Mouse (Mus musculus): Measurements from ENCODE around the gene Wwp2. TPM values are rescaled to one million over a fixed set of nuclear protein-coding genes. Genes with fewer than 3 reads are reported as not detected.
A peak's percentile ranks its signal among the peaks of the same experiment; 100 is the strongest.

The Wwp2 gene
- total RNA-seq, 1 experiment = 49.2 TPM

GRCm38 (mm10) chr8:107397665-107398064 is 38.5 kb upstream of the Wwp2 start:
- peaks cover 2 to 16% of the 10 kb centered on the region in 2 experiments; a peak in 2 of 4 replicates for H3K4me1 ChIP-seq (ENCODE audit: control insufficient read depth in 2 of 2, insufficient read depth in 2 of 2, low read length in 2 of 2, poor library complexity in 1 of 2)
- H3K9me3 ChIP-seq (ENCODE audit: control insufficient read depth, insufficient read depth, low read depth, low read length) = no peaks in the 10 kb centered on the region
- no peak overlapping the region for H3K27ac ChIP-seq (ENCODE audit: insufficient read depth, low read depth, low read length, poor library complexity, severe bottlenecking)
- no peak overlapping the region for H3K9ac ChIP-seq (ENCODE audit: insufficient read depth, low read depth, low read length, poor library complexity, severe bottlenecking)
- H3K4me3 ChIP-seq (ENCODE audit: insufficient read depth in 1 of 2, low read depth in 1 of 2, low read length in 2 of 2, poor library complexity in 1 of 2, severe bottlenecking in 1 of 2) = no peak overlapping the region
- no peak for TF ChIP-seq ZNF384 (IDR thresholded peaks at IDR 0.05; ENCODE audit: low read depth, low read length)
- no peak for TF ChIP-seq ZC3H11A (IDR thresholded peaks at IDR 0.05; ENCODE audit: borderline replicate concordance, low read depth, low read length)
- no peak for TF ChIP-seq MAFK (IDR thresholded peaks at IDR 0.05; ENCODE audit: insufficient read depth, low read depth, low read length)
- no peak for TF ChIP-seq CHD2 (IDR thresholded peaks at IDR 0.05; ENCODE audit: low read depth, low read length)
- no peak for TF ChIP-seq HCFC1 (IDR thresholded peaks at IDR 0.05; ENCODE audit: borderline replicate concordance, insufficient read depth, low read length)
- no peak for DNase-seq (ENCODE audit: low read depth, low spot score)
- in situ Hi-C loops (cut with MboI; ENCODE audit: low sequenced_read_pairs in 2 of 2, unreplicated experiment in 2 of 2) = no loop called here
- H3K36me3 ChIP-seq (ENCODE audit: control insufficient read depth, insufficient read depth, low read length, poor library complexity, severe bottlenecking) = no peaks in the 10 kb centered on the region

- no peak for DNase-seq (ENCODE audit: low read depth, low spot score)
These were observed 36.7 kb upstream of the Wwp2 start for GRCm38 (mm10) chr8:107399495-107399894.

GRCm38 (mm10) chr8:107401866-107402265 is 34.3 kb upstream of the Wwp2 start:
- DNase-seq (ENCODE audit: low read depth, low spot score) = no peak
- H3K36me3 ChIP-seq (ENCODE audit: control insufficient read depth, insufficient read depth, low read length, poor library complexity, severe bottlenecking) = no peaks in the 10 kb centered on the region
- in situ Hi-C loops (cut with MboI; ENCODE audit: low sequenced_read_pairs in 2 of 2, unreplicated experiment in 2 of 2) = no loop called here
- no peak overlapping the region for H3K27ac ChIP-seq (ENCODE audit: insufficient read depth, low read depth, low read length, poor library complexity, severe bottlenecking)
- no peak for TF ChIP-seq MAFK (IDR thresholded peaks at IDR 0.05; ENCODE audit: insufficient read depth, low read depth, low read length)
- no peak for TF ChIP-seq HCFC1 (IDR thresholded peaks at IDR 0.05; ENCODE audit: borderline replicate concordance, insufficient read depth, low read length)
- no peak for TF ChIP-seq ZNF384 (IDR thresholded peaks at IDR 0.05; ENCODE audit: low read depth, low read length)
- TF ChIP-seq CHD2 (IDR thresholded peaks at IDR 0.05; ENCODE audit: low read depth, low read length) = no peak
- TF ChIP-seq ZC3H11A (IDR thresholded peaks at IDR 0.05; ENCODE audit: borderline replicate concordance, low read depth, low read length) = no peak
- H3K9ac ChIP-seq (ENCODE audit: insufficient read depth, low read depth, low read length, poor library complexity, severe bottlenecking) = no peak overlapping the region
- no peaks in the 10 kb centered on the region for H3K9me3 ChIP-seq (ENCODE audit: control insufficient read depth, insufficient read depth, low read depth, low read length)
- H3K4me3 ChIP-seq (ENCODE audit: insufficient read depth in 1 of 2, low read depth in 1 of 2, low read length in 2 of 2, poor library complexity in 1 of 2, severe bottlenecking in 1 of 2) = no peak overlapping the region
- peaks cover 2 to 23% of the 10 kb centered on the region in 2 experiments; a peak in 2 of 4 replicates for H3K4me1 ChIP-seq (ENCODE audit: control insufficient read depth in 2 of 2, insufficient read depth in 2 of 2, low read length in 2 of 2, poor library complexity in 1 of 2)

More at GRCm38 (mm10) chr8:107399495-107399894, 36.7 kb upstream of the Wwp2 start:
- no peak overlapping the region for H3K4me3 ChIP-seq (ENCODE audit: insufficient read depth in 1 of 2, low read depth in 1 of 2, low read length in 2 of 2, poor library complexity in 1 of 2, severe bottlenecking in 1 of 2)
- TF ChIP-seq CHD2 (IDR thresholded peaks at IDR 0.05; ENCODE audit: low read depth, low read length) = no peak
- TF ChIP-seq ZNF384 (IDR thresholded peaks at IDR 0.05; ENCODE audit: low read depth, low read length) = no peak
- TF ChIP-seq HCFC1 (IDR thresholded peaks at IDR 0.05; ENCODE audit: borderline replicate concordance, insufficient read depth, low read length) = no peak
- TF ChIP-seq ZC3H11A (IDR thresholded peaks at IDR 0.05; ENCODE audit: borderline replicate concordance, low read depth, low read length) = no peak
- no peak for TF ChIP-seq MAFK (IDR thresholded peaks at IDR 0.05; ENCODE audit: insufficient read depth, low read depth, low read length)
- in situ Hi-C loops (cut with MboI; ENCODE audit: low sequenced_read_pairs in 2 of 2, unreplicated experiment in 2 of 2) = no loop called here
- no peaks in the 10 kb centered on the region for H3K36me3 ChIP-seq (ENCODE audit: control insufficient read depth, insufficient read depth, low read length, poor library complexity, severe bottlenecking)
- H3K27ac ChIP-seq (ENCODE audit: insufficient read depth, low read depth, low read length, poor library complexity, severe bottlenecking) = no peak overlapping the region
- H3K9me3 ChIP-seq (ENCODE audit: control insufficient read depth, insufficient read depth, low read depth, low read length) = no peaks in the 10 kb centered on the region
- H3K4me1 ChIP-seq (ENCODE audit: control insufficient read depth in 2 of 2, insufficient read depth in 2 of 2, low read length in 2 of 2, poor library complexity in 1 of 2) = peaks cover 2 to 16% of the 10 kb centered on the region in 2 experiments; a peak in 2 of 4 replicates
- H3K9ac ChIP-seq (ENCODE audit: insufficient read depth, low read depth, low read length, poor library complexity, severe bottlenecking) = no peak overlapping the region

- Histone ChIP-seq H3K9ac (ENCODE audit: insufficient read depth, low read depth, low read length, poor library complexity, severe bottlenecking) (peak within 1 kb of the TSS; percentile 61), H3K9me3 (ENCODE audit: control insufficient read depth, insufficient read depth, low read depth, low read length) (no peaks in the 10 kb centered on the region), H3K36me3 (ENCODE audit: control insufficient read depth, insufficient read depth, low read length, poor library complexity, severe bottlenecking) (no peaks in the 10 kb centered on the region), H3K4me3 (ENCODE audit: insufficient read depth in 1 of 2, low read depth in 1 of 2, low read length in 2 of 2, poor library complexity in 1 of 2, severe bottlenecking in 1 of 2) (peak within 1 kb of the TSS; percentile 51 to 53), H3K4me1 (ENCODE audit: control insufficient read depth in 2 of 2, insufficient read depth in 2 of 2, low read length in 2 of 2, poor library complexity in 1 of 2) (peaks cover 4 to 24% of the 10 kb centered on the region in 2 experiments; a peak in 3 of 4 replicates), H3K27ac (ENCODE audit: insufficient read depth, low read depth, low read length, poor library complexity, severe bottlenecking) (peak within 1 kb of the TSS; percentile 67)
- TF ChIP-seq ZC3H11A (IDR thresholded peaks at IDR 0.05; ENCODE audit: borderline replicate concordance, low read depth, low read length) (no peak), MAFK (IDR thresholded peaks at IDR 0.05; ENCODE audit: insufficient read depth, low read depth, low read length) (peak; percentile 96), ZNF384 (IDR thresholded peaks at IDR 0.05; ENCODE audit: low read depth, low read length) (no peak), CHD2 (IDR thresholded peaks at IDR 0.05; ENCODE audit: low read depth, low read length) (no peak), HCFC1 (IDR thresholded peaks at IDR 0.05; ENCODE audit: borderline replicate concordance, insufficient read depth, low read length) (0 out of 2 replicates have a peak, but pooled peaks have one; percentile 12)
- in situ Hi-C loops (cut with MboI; ENCODE audit: low sequenced_read_pairs in 2 of 2, unreplicated experiment in 2 of 2) = no loop called here
- peak; percentile 95 for DNase-seq (ENCODE audit: low read depth, low spot score)
These were observed 33.0 kb upstream of the Wwp2 start, which contains the start of gene Nqo1 for GRCm38 (mm10) chr8:107403038-107403781. Gene Nqo1, minus strand, starts transcription at chr8:107403206.

All from ES-E14 (cell line).